Mouse (Mus musculus): ENCODE data around the gene Rnf8. TPM values are rescaled to one million over a fixed set of nuclear protein-coding genes. Genes with fewer than 3 reads are reported as not detected.

The Rnf8 gene
- polyA plus RNA-seq (2014; fragmentation: Nextera tagmentation; extraction: Ambion mirVana): 74.6 and 87.2 TPM in 2 replicates

GRCm38 (mm10) chr17:29614115-29615023, at the start of gene Rnf8, which contains the start of gene Gm28043:
Gene Rnf8 (plus strand): TSS chr17:29614790.
Gene Gm28043 (plus strand): TSS chr17:29614876.
- peak within 1 kb of the TSS; percentile 97 for H3K4me3 ChIP-seq (ENCODE audit: low read length)

GRCm38 (mm10) chr17:29565521-29565920, 49.1 kb upstream of the Rnf8 start:
- Histone ChIP-seq H3K4me2 (replicated peaks; ENCODE audit: low read depth, low read length) (no peak overlapping the region), H3K27ac (ENCODE audit: low read depth, low read length) (no peak overlapping the region), H3K4me1 (ENCODE audit: control insufficient read depth, insufficient read depth, low read length) (no peaks in the 10 kb centered on the region), H3K9ac (ENCODE audit: low read depth, low read length) (no peak overlapping the region), H3K36me3 (ENCODE audit: control insufficient read depth, insufficient read depth, low read length) (peaks cover 25% of the 10 kb centered on the region), H3K9me3 (ENCODE audit: control insufficient read depth, low read length) (no peaks in the 10 kb centered on the region), H3K4me3 (ENCODE audit: low read length) (no peak overlapping the region), H3K27me3 (ENCODE audit: control insufficient read depth, insufficient read depth, low read length) (no peaks in the 10 kb centered on the region)
- ATAC-seq (ENCODE audit: low FRiP score, low TSS enrichment): no peak
- 96% methylated on average over 5 of the region's 5 CpGs for WGBS

More at GRCm38 (mm10) chr17:29614115-29615023, at the start of gene Rnf8, which contains the start of gene Gm28043:
- peaks cover 15% of the 10 kb centered on the region; the same call in 1 of the 2 replicates for H3K4me1 ChIP-seq (ENCODE audit: control insufficient read depth, insufficient read depth, low read length)
- no peaks in the 10 kb centered on the region for H3K27me3 ChIP-seq (ENCODE audit: control insufficient read depth, insufficient read depth, low read length)
- whole genome bisulfite sequencing: 1% methylated on average over 52 of the region's 52 CpGs
- peak within 1 kb of the TSS; percentile 67 for H3K4me2 ChIP-seq (replicated peaks; ENCODE audit: low read depth, low read length)
- H3K36me3 ChIP-seq (ENCODE audit: control insufficient read depth, insufficient read depth, low read length): peaks cover 8% of the 10 kb centered on the region
- H3K27ac ChIP-seq (ENCODE audit: low read depth, low read length): peak within 1 kb of the TSS; percentile 97
- peak within 1 kb of the TSS; percentile 98 for H3K9ac ChIP-seq (ENCODE audit: low read depth, low read length)
- peak; percentile 91 for ATAC-seq (ENCODE audit: low FRiP score, low TSS enrichment)
- no peaks in the 10 kb centered on the region for H3K9me3 ChIP-seq (ENCODE audit: control insufficient read depth, low read length)

- WGBS: 73% methylated on average over 15 of the region's 15 CpGs
- Histone ChIP-seq H3K4me2 (replicated peaks; ENCODE audit: low read depth, low read length) (no peak overlapping the region), H3K4me1 (ENCODE audit: control insufficient read depth, insufficient read depth, low read length) (no peaks in the 10 kb centered on the region), H3K27ac (ENCODE audit: low read depth, low read length) (no peak overlapping the region), H3K36me3 (ENCODE audit: control insufficient read depth, insufficient read depth, low read length) (peaks cover 52% of the 10 kb centered on the region), H3K9me3 (ENCODE audit: control insufficient read depth, low read length) (no peaks in the 10 kb centered on the region), H3K4me3 (ENCODE audit: low read length) (no peak overlapping the region), H3K27me3 (ENCODE audit: control insufficient read depth, insufficient read depth, low read length) (no peaks in the 10 kb centered on the region), H3K9ac (ENCODE audit: low read depth, low read length) (no peak overlapping the region)
- no peak for ATAC-seq (ENCODE audit: low FRiP score, low TSS enrichment)
Observed at GRCm38 (mm10) chr17:29568435-29568834, 46.2 kb upstream of the Rnf8 start.

- H3K27ac ChIP-seq (ENCODE audit: low read depth, low read length): no peak overlapping the region
- H3K4me1 ChIP-seq (ENCODE audit: control insufficient read depth, insufficient read depth, low read length): no peaks in the 10 kb centered on the region
- H3K36me3 ChIP-seq (ENCODE audit: control insufficient read depth, insufficient read depth, low read length): peaks cover 64% of the 10 kb centered on the region
- no peaks in the 10 kb centered on the region for H3K9me3 ChIP-seq (ENCODE audit: control insufficient read depth, low read length)
- 89% methylated on average over 6 of the region's 6 CpGs for WGBS
- H3K4me3 ChIP-seq (ENCODE audit: low read length): no peak overlapping the region
- no peaks in the 10 kb centered on the region for H3K27me3 ChIP-seq (ENCODE audit: control insufficient read depth, insufficient read depth, low read length)
- no peak overlapping the region for H3K9ac ChIP-seq (ENCODE audit: low read depth, low read length)
- ATAC-seq (ENCODE audit: low FRiP score, low TSS enrichment): no peak
- H3K4me2 ChIP-seq (replicated peaks; ENCODE audit: low read depth, low read length): no peak overlapping the region
Observed at GRCm38 (mm10) chr17:29569831-29570230, 44.8 kb upstream of the Rnf8 start.

GRCm38 (mm10) chr17:29579579-29580126, 34.9 kb upstream of the Rnf8 start:
- ATAC-seq (ENCODE audit: low FRiP score, low TSS enrichment): no peak
- WGBS: 88% methylated on average over 4 of the region's 4 CpGs
- Histone ChIP-seq H3K36me3 (ENCODE audit: control insufficient read depth, insufficient read depth, low read length) (peaks cover 62% of the 10 kb centered on the region), H3K27ac (ENCODE audit: low read depth, low read length) (no peak overlapping the region), H3K4me3 (ENCODE audit: low read length) (no peak overlapping the region), H3K4me2 (replicated peaks; ENCODE audit: low read depth, low read length) (no peak overlapping the region), H3K27me3 (ENCODE audit: control insufficient read depth, insufficient read depth, low read length) (no peaks in the 10 kb centered on the region), H3K9me3 (ENCODE audit: control insufficient read depth, low read length) (no peaks in the 10 kb centered on the region), H3K4me1 (ENCODE audit: control insufficient read depth, insufficient read depth, low read length) (no peaks in the 10 kb centered on the region), H3K9ac (ENCODE audit: low read depth, low read length) (no peak overlapping the region)

- H3K4me2 ChIP-seq (replicated peaks; ENCODE audit: low read depth, low read length): no peak overlapping the region
- no peak overlapping the region for H3K4me3 ChIP-seq (ENCODE audit: low read length)
- no peaks in the 10 kb centered on the region for H3K4me1 ChIP-seq (ENCODE audit: control insufficient read depth, insufficient read depth, low read length)
- no peak overlapping the region for H3K9ac ChIP-seq (ENCODE audit: low read depth, low read length)
- no peaks in the 10 kb centered on the region for H3K27me3 ChIP-seq (ENCODE audit: control insufficient read depth, insufficient read depth, low read length)
- peaks cover 42% of the 10 kb centered on the region for H3K36me3 ChIP-seq (ENCODE audit: control insufficient read depth, insufficient read depth, low read length)
- no peak for ATAC-seq (ENCODE audit: low FRiP score, low TSS enrichment)
- H3K27ac ChIP-seq (ENCODE audit: low read depth, low read length): no peak overlapping the region
- no peaks in the 10 kb centered on the region for H3K9me3 ChIP-seq (ENCODE audit: control insufficient read depth, low read length)
- 89% methylated on average over 5 of the region's 5 CpGs for WGBS
Observed at GRCm38 (mm10) chr17:29583569-29583968, 31.0 kb upstream of the Rnf8 start.

- peaks cover 3% of the 10 kb centered on the region; the same call in 1 of the 2 replicates for H3K4me1 ChIP-seq (ENCODE audit: control insufficient read depth, insufficient read depth, low read length)
Observed at GRCm38 (mm10) chr17:29584306-29584705, 30.3 kb upstream of the Rnf8 start.

GRCm38 (mm10) chr17:29584737-29585136, 29.9 kb upstream of the Rnf8 start:
- no peak overlapping the region for H3K4me2 ChIP-seq (replicated peaks; ENCODE audit: low read depth, low read length)
- no peak overlapping the region for H3K9ac ChIP-seq (ENCODE audit: low read depth, low read length)
- no peak overlapping the region for H3K27ac ChIP-seq (ENCODE audit: low read depth, low read length)
- H3K4me3 ChIP-seq (ENCODE audit: low read length): no peak overlapping the region
- H3K36me3 ChIP-seq (ENCODE audit: control insufficient read depth, insufficient read depth, low read length): peaks cover 31% of the 10 kb centered on the region
- WGBS: 87% methylated on average over 3 of the region's 3 CpGs
- peaks cover 3% of the 10 kb centered on the region; the same call in 1 of the 2 replicates for H3K4me1 ChIP-seq (ENCODE audit: control insufficient read depth, insufficient read depth, low read length)
- no peaks in the 10 kb centered on the region for H3K27me3 ChIP-seq (ENCODE audit: control insufficient read depth, insufficient read depth, low read length)
- ATAC-seq (ENCODE audit: low FRiP score, low TSS enrichment): no peak
- H3K9me3 ChIP-seq (ENCODE audit: control insufficient read depth, low read length): no peaks in the 10 kb centered on the region

More at GRCm38 (mm10) chr17:29584306-29584705, 30.3 kb upstream of the Rnf8 start:
- Histone ChIP-seq H3K9ac (ENCODE audit: low read depth, low read length) (no peak overlapping the region), H3K36me3 (ENCODE audit: control insufficient read depth, insufficient read depth, low read length) (peaks cover 35% of the 10 kb centered on the region), H3K27me3 (ENCODE audit: control insufficient read depth, insufficient read depth, low read length) (no peaks in the 10 kb centered on the region), H3K27ac (ENCODE audit: low read depth, low read length) (no peak overlapping the region), H3K4me2 (replicated peaks; ENCODE audit: low read depth, low read length) (no peak overlapping the region), H3K9me3 (ENCODE audit: control insufficient read depth, low read length) (no peaks in the 10 kb centered on the region), H3K4me3 (ENCODE audit: low read length) (no peak overlapping the region)
- no peak for ATAC-seq (ENCODE audit: low FRiP score, low TSS enrichment)
- WGBS: 72% methylated on average over 5 of the region's 5 CpGs

GRCm38 (mm10) chr17:29585446-29585845, 29.1 kb upstream of the Rnf8 start:
- WGBS: 91% methylated on average over 6 of the region's 6 CpGs
- no peak overlapping the region for H3K4me3 ChIP-seq (ENCODE audit: low read length)
- no peak for ATAC-seq (ENCODE audit: low FRiP score, low TSS enrichment)

More at GRCm38 (mm10) chr17:29585446-29585845, 29.1 kb upstream of the Rnf8 start:
- Histone ChIP-seq H3K9me3 (ENCODE audit: control insufficient read depth, low read length) (no peaks in the 10 kb centered on the region), H3K4me2 (replicated peaks; ENCODE audit: low read depth, low read length) (no peak overlapping the region), H3K4me1 (ENCODE audit: control insufficient read depth, insufficient read depth, low read length) (peaks cover 3% of the 10 kb centered on the region; the same call in 1 of the 2 replicates), H3K27me3 (ENCODE audit: control insufficient read depth, insufficient read depth, low read length) (no peaks in the 10 kb centered on the region), H3K36me3 (ENCODE audit: control insufficient read depth, insufficient read depth, low read length) (peaks cover 24% of the 10 kb centered on the region; the same call in 1 of the 2 replicates), H3K27ac (ENCODE audit: low read depth, low read length) (no peak overlapping the region), H3K9ac (ENCODE audit: low read depth, low read length) (no peak overlapping the region)
